Mouse (Mus musculus): ENCODE measurements around the gene Mlst8. TPM values are rescaled to one million over a fixed set of nuclear protein-coding genes. Genes with fewer than 3 reads are reported as not detected.
"Not testable (repeated sequence)": the region's sequence is repeated elsewhere in the genome, so short reads cannot be mapped to it uniquely, and the experiment has no call there.

The Mlst8 gene
- polyA plus RNA-seq, 1 experiment, result 37.8 TPM

GRCm38 (mm10) chr17:24468636-24469246, 10.1 kb downstream of the Mlst8 start:
- H3K36me3 ChIP-seq (ENCODE audit: control insufficient read depth, insufficient read depth, low read length), result no peaks in the 10 kb centered on the region

GRCm38 (mm10) chr17:24463374-24464133, 15.3 kb downstream of the Mlst8 start:
- Histone ChIP-seq H3K4me3 (ENCODE audit: extremely low read depth, insufficient read depth, insufficient read length) (no peak overlapping the region), H3K4me1 (ENCODE audit: control insufficient read depth, insufficient read depth, insufficient read length) (no peaks in the 10 kb centered on the region), H3K27me3 (ENCODE audit: control insufficient read depth, insufficient read depth, low read length) (no peaks in the 10 kb centered on the region), H3K36me3 (ENCODE audit: control insufficient read depth, insufficient read depth, low read length) (no peaks in the 10 kb centered on the region), H3K27ac (ENCODE audit: insufficient read depth, low read length) (no peak overlapping the region)
- TF ChIP-seq POLR2A (IDR thresholded peaks at IDR 0.05; ENCODE audit: low read depth, low read length) (no peak), CTCF (IDR thresholded peaks at IDR 0.05; ENCODE audit: extremely low read depth, insufficient read depth, insufficient read length, insufficient replicate concordance) (no peak)
- no peak for DNase-seq (ENCODE audit: low read depth in 1 of 2, low spot score in 2 of 2)
- WGBS, result 41% methylated on average over 6 of the region's 6 CpGs

More at GRCm38 (mm10) chr17:24468636-24469246, 10.1 kb downstream of the Mlst8 start:
- Histone ChIP-seq H3K27me3 (ENCODE audit: control insufficient read depth, insufficient read depth, low read length) (no peaks in the 10 kb centered on the region), H3K27ac (ENCODE audit: insufficient read depth, low read length) (no peak overlapping the region), H3K4me1 (ENCODE audit: control insufficient read depth, insufficient read depth, insufficient read length) (peaks cover 12% of the 10 kb centered on the region), H3K4me3 (ENCODE audit: extremely low read depth, insufficient read depth, insufficient read length) (no peak overlapping the region)
- DNase-seq (ENCODE audit: low read depth in 1 of 2, low spot score in 2 of 2), result no peak
- WGBS, result 96% methylated on average over 5 of the region's 5 CpGs
- TF ChIP-seq CTCF (IDR thresholded peaks at IDR 0.05; ENCODE audit: extremely low read depth, insufficient read depth, insufficient read length, insufficient replicate concordance) (no peak), POLR2A (IDR thresholded peaks at IDR 0.05; ENCODE audit: low read depth, low read length) (no peak)

- Histone ChIP-seq H3K4me3 (ENCODE audit: extremely low read depth, insufficient read depth, insufficient read length) (no peak overlapping the region), H3K36me3 (ENCODE audit: control insufficient read depth, insufficient read depth, low read length) (no peaks in the 10 kb centered on the region), H3K27me3 (ENCODE audit: control insufficient read depth, insufficient read depth, low read length) (no peaks in the 10 kb centered on the region), H3K27ac (ENCODE audit: insufficient read depth, low read length) (no peak overlapping the region), H3K4me1 (ENCODE audit: control insufficient read depth, insufficient read depth, insufficient read length) (no peaks in the 10 kb centered on the region)
- no peak for DNase-seq (ENCODE audit: low read depth in 1 of 2, low spot score in 2 of 2)
- TF ChIP-seq POLR2A (IDR thresholded peaks at IDR 0.05; ENCODE audit: low read depth, low read length) (no peak), CTCF (IDR thresholded peaks at IDR 0.05; ENCODE audit: extremely low read depth, insufficient read depth, insufficient read length, insufficient replicate concordance) (no peak)
- 100% methylated on average over 1 of the region's 1 CpGs for WGBS
Measured at GRCm38 (mm10) chr17:24462932-24463331, 15.9 kb downstream of the Mlst8 start.

GRCm38 (mm10) chr17:24461580-24461979, 17.3 kb downstream of the Mlst8 start:
- Histone ChIP-seq H3K4me1 (ENCODE audit: control insufficient read depth, insufficient read depth, insufficient read length) (no peaks in the 10 kb centered on the region), H3K4me3 (ENCODE audit: extremely low read depth, insufficient read depth, insufficient read length) (no peak overlapping the region), H3K27me3 (ENCODE audit: control insufficient read depth, insufficient read depth, low read length) (no peaks in the 10 kb centered on the region), H3K36me3 (ENCODE audit: control insufficient read depth, insufficient read depth, low read length) (no peaks in the 10 kb centered on the region), H3K27ac (ENCODE audit: insufficient read depth, low read length) (no peak overlapping the region)
- TF ChIP-seq CTCF (IDR thresholded peaks at IDR 0.05; ENCODE audit: extremely low read depth, insufficient read depth, insufficient read length, insufficient replicate concordance), result no peak
- no peak for TF ChIP-seq POLR2A (IDR thresholded peaks at IDR 0.05; ENCODE audit: low read depth, low read length)
- 61% methylated on average over 2 of the region's 2 CpGs for WGBS
- no peak for DNase-seq (ENCODE audit: low read depth in 1 of 2, low spot score in 2 of 2)

- not testable (repeated sequence) for H3K4me3 ChIP-seq (ENCODE audit: extremely low read depth, insufficient read depth, insufficient read length)
Measured at GRCm38 (mm10) chr17:24455523-24456206, 23.2 kb downstream of the Mlst8 start.

GRCm38 (mm10) chr17:24454756-24455522, 23.9 kb downstream of the Mlst8 start:
- Histone ChIP-seq H3K4me1 (ENCODE audit: control insufficient read depth, insufficient read depth, insufficient read length) (no peaks in the 10 kb centered on the region; the same call in 1 of the 2 replicates), H3K27me3 (ENCODE audit: control insufficient read depth, insufficient read depth, low read length) (no peaks in the 10 kb centered on the region), H3K36me3 (ENCODE audit: control insufficient read depth, insufficient read depth, low read length) (peaks cover 2% of the 10 kb centered on the region; the same call in 1 of the 2 replicates), H3K27ac (ENCODE audit: insufficient read depth, low read length) (peak overlapping the region; percentile 94), H3K4me3 (ENCODE audit: extremely low read depth, insufficient read depth, insufficient read length) (peak overlapping the region; percentile 86)
- TF ChIP-seq POLR2A (IDR thresholded peaks at IDR 0.05; ENCODE audit: low read depth, low read length), result peak; percentile 84
- TF ChIP-seq CTCF (IDR thresholded peaks at IDR 0.05; ENCODE audit: extremely low read depth, insufficient read depth, insufficient read length, insufficient replicate concordance), result no peak
- WGBS, result under 1% methylated on average over 67 of the region's 67 CpGs
- peak; percentile 99 to 100 for DNase-seq (ENCODE audit: low read depth in 1 of 2, low spot score in 2 of 2)

More at GRCm38 (mm10) chr17:24455523-24456206, 23.2 kb downstream of the Mlst8 start:
- not testable (repeated sequence) for H3K27ac ChIP-seq (ENCODE audit: insufficient read depth, low read length); DNase-seq (ENCODE audit: low read depth in 1 of 2, low spot score in 2 of 2); H3K4me1 ChIP-seq (ENCODE audit: control insufficient read depth, insufficient read depth, insufficient read length); H3K27me3 ChIP-seq (ENCODE audit: control insufficient read depth, insufficient read depth, low read length); H3K36me3 ChIP-seq (ENCODE audit: control insufficient read depth, insufficient read depth, low read length)
- 51% methylated on average over 10 of the region's 10 CpGs for WGBS

Measured in spleen, adult 2 months (tissue).